Mouse (Mus musculus) embryonic fibroblast, embryonic 13.5 days (primary cell): ENCODE results near the gene 4930524J08Rik.

Source experiments
- CTCF ChIP-seq: IDR thresholded peaks from 2 replicates; pipeline ENCODE4 v1.5.1; 2011; ENCODE audit warnings: mild to moderate bottlenecking, control low read depth, low read length, moderate library complexity, borderline replicate concordance; ENCODE audit not compliant: insufficient read depth
- POLR2A ChIP-seq: IDR thresholded peaks from 2 replicates; pipeline ENCODE4 v1.6.1; 2011; ENCODE audit warnings: low read depth, mild to moderate bottlenecking, control low read depth, low read length, moderate library complexity

DNA sequence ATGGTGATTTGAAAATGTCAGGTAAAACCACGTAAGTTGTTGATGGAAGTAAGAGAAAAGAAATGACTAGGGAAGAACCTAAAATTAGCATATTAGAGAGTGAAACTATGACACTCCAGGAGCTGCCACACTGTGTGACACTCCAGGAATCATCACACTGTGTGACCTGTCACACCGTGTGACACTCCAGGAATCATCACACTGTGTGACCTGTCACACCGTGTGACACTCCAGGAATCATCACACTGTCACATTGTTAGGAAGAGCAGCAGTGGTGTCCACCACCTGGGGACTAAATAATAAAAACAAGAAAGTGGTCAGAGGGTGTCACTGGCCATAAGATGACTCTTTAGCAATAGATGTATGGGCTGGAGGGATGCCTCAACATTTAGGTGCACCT, 39.4 kb upstream of the 4930524J08Rik start:
- no peak for TF ChIP-seq CTCF
- TF ChIP-seq POLR2A = no peak
